24 mouse cellular contexts compared by ENCODE assay signal in the genomic region with DNA sequence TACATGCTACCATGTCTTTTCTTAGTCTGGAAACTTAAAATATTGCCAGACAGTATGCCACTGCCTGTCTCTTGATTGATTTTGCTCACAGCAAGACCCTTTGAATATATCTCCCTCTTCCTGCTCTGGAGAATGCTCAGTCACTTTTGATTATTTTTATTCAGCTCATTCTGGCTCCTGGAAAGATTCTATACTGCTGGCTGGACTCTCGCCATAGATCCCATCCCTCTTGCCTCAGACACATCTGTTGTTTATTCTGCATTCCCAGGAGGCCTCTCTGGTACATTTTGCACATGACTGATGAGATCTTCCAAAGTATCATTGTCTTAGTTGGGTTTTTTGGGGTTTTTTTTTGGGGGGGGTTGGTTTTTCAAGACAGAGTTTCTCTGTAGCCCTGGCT. TPM values are rescaled to one million over a fixed set of nuclear protein-coding genes. Genes with fewer than 3 reads are reported as not detected.
DNase-seq lines count a peak whose midpoint lies in the region; ATAC-seq and TF ChIP-seq lines count a peak whose summit lies in the region.
"Had no signal": no experiment of that assay in that cellular context is flagged by ENCODE, and none has a peak within 500 bp of the region (broad histone marks: within the 10 kb centered on the region; RNA-seq: fewer than 3 reads in every experiment).

No protein-coding gene starts in this region.

- DNase-seq in forebrain, postnatal 0 days, result peak; percentile 39
- DNase-seq in forebrain, embryonic 11.5 days (ENCODE audit: low spot score), result no peak
- peak; percentile 67 for DNase-seq in lung, embryonic 14.5 days
- no peak for DNase-seq in lung, postnatal 14 days
- peak; percentile 33 to 36 for DNase-seq in right cerebral cortex, postnatal 36 days (ENCODE audit: low spot score in 2 of 2)
- DNase-seq in right cerebral cortex, adult 2 months (ENCODE audit: low spot score in 2 of 2), result no peak
- DNase-seq: adrenal gland, adult 8-10 months; cerebellum, adult 8-10 months; cerebellum, postnatal 36 days; embryo, embryonic 11 days; gastrocnemius, adult 2 months had no signal

- H3K9me3 ChIP-seq in forebrain, postnatal 0 days (ENCODE audit: low read length), result no peaks in the 10 kb centered on the region
- no peaks in the 10 kb centered on the region for H3K9me3 ChIP-seq in forebrain, embryonic 11.5 days (ENCODE audit: control insufficient read depth, low read length)
- no peaks in the 10 kb centered on the region for H3K9me3 ChIP-seq in lung, embryonic 14.5 days (ENCODE audit: low read depth, low read length)
- H3K9me3 ChIP-seq in intestine, embryonic 15.5 days, result no peaks in the 10 kb centered on the region
- H3K9me3 ChIP-seq: embryonic facial prominence, embryonic 15.5 days; heart, embryonic 10.5 days; limb, embryonic 13.5 days; neural tube, embryonic 12.5 days had no signal

- no peak for ATAC-seq in forebrain, postnatal 0 days
- no peak for ATAC-seq in forebrain, embryonic 11.5 days (replicated peaks; ENCODE audit: low FRiP score)
- ATAC-seq in lung, embryonic 14.5 days (ENCODE audit: insufficient read depth), result no peak
- no peak for ATAC-seq in intestine, embryonic 15.5 days
- ATAC-seq: activated CD4-positive, CD25-positive, alpha-beta regulatory T cell, adult 4 months; hindbrain, embryonic 16.5 days; intestine, postnatal 0 days; lung, postnatal 0 days had no signal

- peaks cover 7% of the 10 kb centered on the region; the same call in 1 of the 2 replicates for H3K36me3 ChIP-seq in forebrain, postnatal 0 days (ENCODE audit: insufficient read depth)
- H3K36me3 ChIP-seq in forebrain, embryonic 11.5 days (ENCODE audit: control insufficient read depth, insufficient read depth, low read length), result no peaks in the 10 kb centered on the region
- H3K36me3 ChIP-seq in lung, embryonic 14.5 days (ENCODE audit: insufficient read depth), result 0 out of 2 replicates have a peak, but pooled peaks cover 5% of the 10 kb centered on the region
- H3K36me3 ChIP-seq in intestine, embryonic 15.5 days, result peaks cover 6% of the 10 kb centered on the region; the same call in 1 of the 2 replicates

- no peaks in the 10 kb centered on the region for H3K27me3 ChIP-seq in forebrain, postnatal 0 days (ENCODE audit: insufficient read depth, low read length)
- H3K27me3 ChIP-seq in forebrain, embryonic 11.5 days (ENCODE audit: control insufficient read depth, insufficient read depth, low read length), result no peaks in the 10 kb centered on the region
- no peaks in the 10 kb centered on the region for H3K27me3 ChIP-seq in lung, embryonic 14.5 days (ENCODE audit: insufficient read depth, low read length)
- H3K27me3 ChIP-seq in intestine, embryonic 15.5 days (replicated peaks), result no peaks in the 10 kb centered on the region
- H3K27me3 ChIP-seq: embryonic facial prominence, embryonic 15.5 days; limb, embryonic 13.5 days; neural tube, embryonic 12.5 days had no signal

- H3K4me2 ChIP-seq in forebrain, postnatal 0 days (ENCODE audit: low read depth), result no peak overlapping the region
- no peak overlapping the region for H3K4me2 ChIP-seq in forebrain, embryonic 11.5 days (ENCODE audit: low read depth, low read length, severe bottlenecking)
- H3K4me2 ChIP-seq in lung, embryonic 14.5 days, result no peak overlapping the region
- H3K4me2 ChIP-seq in intestine, embryonic 15.5 days (replicated peaks), result no peak overlapping the region
- H3K4me2 ChIP-seq: embryonic facial prominence, embryonic 15.5 days; limb, embryonic 13.5 days; midbrain, embryonic 11.5 days; neural tube, embryonic 12.5 days had no signal

- 70% methylated on average over 1 of the region's 1 CpGs for WGBS in forebrain, postnatal 0 days
- 89% methylated on average over 1 of the region's 1 CpGs for WGBS in forebrain, embryonic 11.5 days
- WGBS in lung, embryonic 14.5 days, result 47% methylated on average over 1 of the region's 1 CpGs
- 47% methylated on average over 1 of the region's 1 CpGs for WGBS in intestine, embryonic 15.5 days

- H3K9ac ChIP-seq in forebrain, postnatal 0 days, result no peak overlapping the region
- no peak overlapping the region for H3K9ac ChIP-seq in forebrain, embryonic 11.5 days (ENCODE audit: low read length)
- H3K9ac ChIP-seq in lung, embryonic 14.5 days, result no peak overlapping the region
- H3K9ac ChIP-seq in intestine, embryonic 15.5 days, result no peak overlapping the region
- H3K9ac ChIP-seq: embryonic facial prominence, embryonic 15.5 days; limb, embryonic 13.5 days; liver, embryonic 14.5 days; neural tube, embryonic 12.5 days had no signal

- no peak overlapping the region for H3K27ac ChIP-seq in forebrain, postnatal 0 days (ENCODE audit: low read depth, low read length)
- no peak overlapping the region for H3K27ac ChIP-seq in forebrain, embryonic 11.5 days (ENCODE audit: low read depth, low read length)
- no peak overlapping the region for H3K27ac ChIP-seq in lung, embryonic 14.5 days (ENCODE audit: low read depth)
- no peak overlapping the region for H3K27ac ChIP-seq in intestine, embryonic 15.5 days
- H3K27ac ChIP-seq: embryonic facial prominence, embryonic 15.5 days; gastrocnemius, adult 2 months; heart, embryonic 10.5 days; layer of hippocampus, adult 2 months; limb, embryonic 13.5 days; liver, embryonic 14.5 days; neural tube, embryonic 12.5 days; stomach, postnatal 0 days had no signal

- no peaks in the 10 kb centered on the region for H3K4me1 ChIP-seq in forebrain, postnatal 0 days (ENCODE audit: insufficient read depth)
- H3K4me1 ChIP-seq in forebrain, embryonic 11.5 days (replicated peaks; ENCODE audit: control insufficient read depth, insufficient read depth, low read length), result no peaks in the 10 kb centered on the region
- no peaks in the 10 kb centered on the region for H3K4me1 ChIP-seq in lung, embryonic 14.5 days (ENCODE audit: insufficient read depth)
- H3K4me1 ChIP-seq in intestine, embryonic 15.5 days (replicated peaks), result peaks cover 1% of the 10 kb centered on the region
- H3K4me1 ChIP-seq: neural tube, embryonic 12.5 days had no signal

- no peak for TF ChIP-seq CTCF in forebrain, postnatal 0 days (IDR thresholded peaks at IDR 0.05; ENCODE audit: low read depth)
- no peak for TF ChIP-seq CTCF in lung, embryonic 14.5 days (IDR thresholded peaks at IDR 0.05; ENCODE audit: low read depth)

- no peak overlapping the region for H3K4me3 ChIP-seq in forebrain, postnatal 0 days (ENCODE audit: low read depth, low read length)
- H3K4me3 ChIP-seq in forebrain, embryonic 11.5 days (ENCODE audit: low read depth, low read length), result no peak overlapping the region
- H3K4me3 ChIP-seq in lung, embryonic 14.5 days (ENCODE audit: low read depth, low read length), result no peak overlapping the region
- H3K4me3 ChIP-seq in intestine, embryonic 15.5 days (replicated peaks), result no peak overlapping the region
- H3K4me3 ChIP-seq: embryonic facial prominence, embryonic 15.5 days; gastrocnemius, adult 2 months; heart, embryonic 10.5 days; layer of hippocampus, adult 2 months; limb, embryonic 13.5 days; neural tube, embryonic 12.5 days had no signal

RNA-seq across cellular contexts. Expression of a gene that starts 45.3 kb away (rescaled TPM):
- 39.7 and 57.0 TPM in 2 replicates for total RNA-seq in forebrain, postnatal 0 days (2014; rRNA removed)
- 11.2 and 21.3 TPM in 2 replicates for polyA plus RNA-seq in forebrain, postnatal 0 days (2015; fragmentation: Nextera tagmentation; extraction: Ambion mirVana)
- polyA plus RNA-seq in forebrain, embryonic 11.5 days (2014; fragmentation: Nextera tagmentation; extraction: Ambion mirVana), result 29.6 and 31.9 TPM in 2 replicates
- polyA plus RNA-seq in lung, embryonic 14.5 days (2014; fragmentation: Nextera tagmentation; extraction: Ambion mirVana), result 17.4 and 20.2 TPM in 2 replicates
- polyA plus RNA-seq in intestine, embryonic 15.5 days (2015; fragmentation: Nextera tagmentation; extraction: Ambion mirVana), result 12.0 and 12.5 TPM in 2 replicates

Comparison
In these comparisons a context has a peak if more than half of its experiments do, and no peak if none do; other contexts are left out.
1. DNase-seq: peak in forebrain, postnatal 0 days (single experiment), lung, embryonic 14.5 days (single experiment) and right cerebral cortex, postnatal 36 days (2 of 2); none in forebrain, embryonic 11.5 days (single experiment), lung, postnatal 14 days (single experiment) and right cerebral cortex, adult 2 months (0 of 2).